Mouse (Mus musculus) myocyte (in vitro differentiated cells): ENCODE data around the gene Wdr82.

Experiments
- MAX ChIP-seq: IDR thresholded peaks from one replicate; pipeline ENCODE4 v1.6.1; 2011; ENCODE audit warnings: low read depth, mild to moderate bottlenecking, control low read depth
- POLR2A ChIP-seq: IDR thresholded peaks from one replicate; pipeline ENCODE4 v1.6.1; 2011; ENCODE audit warnings: low read depth, mild to moderate bottlenecking, control low read depth, moderate library complexity; ENCODE audit not compliant: insufficient read length
- POLR2AphosphoS2 ChIP-seq: IDR thresholded peaks from one replicate; pipeline ENCODE4 v1.6.1; 2011; ENCODE audit warnings: low read depth, control low read depth; ENCODE audit not compliant: insufficient read length
- USF1 ChIP-seq: IDR thresholded peaks from one replicate; pipeline ENCODE4 v1.6.1; 2011; ENCODE audit warnings: low read depth, mild to moderate bottlenecking, control low read depth, moderate library complexity

DNA sequence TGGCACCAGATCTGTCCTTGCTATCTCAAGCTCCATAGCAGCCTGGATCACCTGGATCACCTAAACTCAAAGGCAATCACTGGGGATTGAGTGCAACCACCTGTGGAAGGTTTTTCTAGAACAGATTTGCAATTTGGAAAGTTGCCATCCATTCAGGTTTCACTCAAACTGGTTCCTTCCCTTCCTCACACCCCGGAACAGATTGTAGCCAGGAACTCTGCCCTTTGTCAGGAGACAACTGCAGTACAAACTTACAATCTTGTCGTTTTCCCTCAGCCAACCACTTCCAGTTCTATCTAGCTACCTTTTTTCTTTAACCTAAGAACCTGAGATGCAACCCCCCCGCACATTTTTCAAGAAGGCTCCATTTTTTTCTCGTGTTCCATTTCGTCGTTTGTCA, 811 bp upstream of the Wdr82 start:
- TF ChIP-seq POLR2AphosphoS2 (no peak), USF1 (no peak), MAX (no peak), POLR2A (no peak)
